In the genomic region with DNA sequence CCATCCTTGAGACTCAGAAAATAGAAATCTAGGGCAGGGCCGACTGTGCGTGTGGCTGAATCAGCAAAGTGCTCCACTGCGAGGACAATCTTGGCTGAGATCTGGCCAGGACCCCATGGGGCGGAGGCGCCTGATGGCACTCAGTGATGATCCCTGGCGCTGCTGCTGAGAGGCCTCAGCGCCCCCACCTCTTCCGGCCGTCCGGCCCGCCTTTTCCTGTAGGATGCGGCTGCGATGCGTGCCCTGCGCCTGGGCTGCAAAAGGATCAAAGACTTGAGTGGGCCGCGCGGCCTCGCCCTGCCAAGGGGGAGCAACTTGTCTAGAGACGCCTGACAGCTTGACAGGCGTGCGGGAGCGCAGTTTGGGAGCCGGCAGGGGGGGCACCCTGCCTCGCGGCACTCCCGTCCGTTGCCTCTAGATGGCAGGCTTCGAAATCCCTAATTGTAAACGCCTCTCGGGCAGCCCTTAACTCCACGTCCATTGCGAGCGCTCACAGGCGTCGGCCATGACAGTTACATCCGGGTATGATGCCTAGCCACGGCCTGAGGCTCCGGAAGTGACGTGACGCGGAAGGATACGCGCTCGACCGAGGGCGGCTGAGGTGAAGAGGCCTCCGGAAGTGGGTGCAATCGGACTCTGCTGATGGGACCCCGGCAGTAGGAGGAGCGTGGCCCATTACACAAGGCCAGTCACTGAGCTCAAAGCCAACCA, we compare ENCODE assay signal across 8 mouse cellular contexts. TPM values are rescaled to one million over a fixed set of nuclear protein-coding genes. Genes with fewer than 3 reads are reported as not detected.
DNase-seq lines count a peak whose midpoint lies in the region; ATAC-seq and TF ChIP-seq lines count a peak whose summit lies in the region.

No protein-coding gene starts in this region.

- peak; percentile 86 for DNase-seq in CD4-positive helper T cell, adult 2 months (ENCODE audit: low read depth, low spot score)
- peak; percentile 77 for DNase-seq in c-Kit-positive CD71-positive TER-119-negative erythroid progenitor cells, embryonic 14.5 days (ENCODE audit: low read depth)
- peak; percentile 95 for DNase-seq in forebrain, embryonic 10.5 days (ENCODE audit: extremely low spot score, low spot score)
- peak; percentile 97 for DNase-seq in kidney, postnatal 0 days (ENCODE audit: low spot score)
- DNase-seq in liver: peak; percentile 87
- peak; percentile 66 to 84 for DNase-seq in monocyte, adult 2 months (ENCODE audit: low read depth in 1 of 2, low spot score in 2 of 2)
- peak; percentile 64 to 82 for DNase-seq in spleen, postnatal 14 days (ENCODE audit: low spot score in 2 of 2)

- peak overlapping the region; percentile 66 for H3K4me3 ChIP-seq in forebrain, embryonic 10.5 days
- H3K4me3 ChIP-seq in heart, embryonic 14.5 days (ENCODE audit: control insufficient read depth in 1 of 2, insufficient read depth in 1 of 2, low read depth in 1 of 2, low read length in 2 of 2): peak overlapping the region; percentile 48 to 65
- peak overlapping the region; percentile 38 for H3K4me3 ChIP-seq in kidney, postnatal 0 days (replicated peaks; ENCODE audit: low read depth, low read length)

- no peaks in the 10 kb centered on the region; the same call in 1 of the 2 replicates for H3K9me3 ChIP-seq in forebrain, embryonic 10.5 days
- peaks cover 7% of the 10 kb centered on the region; the same call in 1 of the 2 replicates for H3K9me3 ChIP-seq in heart, embryonic 14.5 days (ENCODE audit: control insufficient read depth, low read length)
- H3K9me3 ChIP-seq in kidney, postnatal 0 days (replicated peaks; ENCODE audit: low read length): no peaks in the 10 kb centered on the region

- peak; percentile 90 for ATAC-seq in heart, embryonic 14.5 days (ENCODE audit: insufficient number of reproducible peaks, insufficient read depth, low FRiP score, low read depth)
- peak; percentile 98 for ATAC-seq in kidney, postnatal 0 days (replicated peaks; ENCODE audit: low FRiP score, low read depth)

- H3K4me2 ChIP-seq in heart, embryonic 14.5 days (ENCODE audit: low read length): peak overlapping the region; percentile 70
- H3K4me2 ChIP-seq in kidney, postnatal 0 days (ENCODE audit: low read length): peak overlapping the region; percentile 67

- H3K36me3 ChIP-seq in forebrain, embryonic 10.5 days (replicated peaks): no peaks in the 10 kb centered on the region
- H3K36me3 ChIP-seq in heart, embryonic 14.5 days (ENCODE audit: control insufficient read depth, insufficient read depth, low read length): no peaks in the 10 kb centered on the region
- no peaks in the 10 kb centered on the region for H3K36me3 ChIP-seq in kidney, postnatal 0 days (ENCODE audit: insufficient read depth, low read length)

- TF ChIP-seq CTCF in kidney, postnatal 0 days (IDR thresholded peaks at IDR 0.05; ENCODE audit: low read depth): peak; percentile 69

- peak overlapping the region; percentile 54 for H3K9ac ChIP-seq in heart, embryonic 14.5 days (ENCODE audit: low read length)
- H3K9ac ChIP-seq in kidney, postnatal 0 days (ENCODE audit: low read depth, low read length): no peak overlapping the region; the same call in 1 of the 2 replicates

- peak overlapping the region; percentile 90 for H3K27ac ChIP-seq in forebrain, embryonic 10.5 days
- peak overlapping the region; percentile 21 to 64; a peak in 3 of 4 replicates for H3K27ac ChIP-seq in heart, embryonic 14.5 days (replicated peaks in 1 of 2; ENCODE audit: control insufficient read depth in 1 of 2, insufficient read depth in 1 of 2, low read depth in 2 of 2, low read length in 2 of 2)
- peak overlapping the region; percentile 74 for H3K27ac ChIP-seq in kidney, postnatal 0 days

- WGBS in forebrain, embryonic 10.5 days: 2% methylated on average over 51 of the region's 51 CpGs
- 2% methylated on average over 48 of the region's 51 CpGs for WGBS in heart, embryonic 14.5 days
- 2% methylated on average over 51 of the region's 51 CpGs for WGBS in kidney, postnatal 0 days

- peaks cover 77% of the 10 kb centered on the region for H3K27me3 ChIP-seq in forebrain, embryonic 10.5 days (ENCODE audit: poor library complexity, severe bottlenecking)
- H3K27me3 ChIP-seq in heart, embryonic 14.5 days (ENCODE audit: control insufficient read depth, insufficient read depth, low read length): peaks cover 41% of the 10 kb centered on the region
- peaks cover 14% of the 10 kb centered on the region for H3K27me3 ChIP-seq in kidney, postnatal 0 days (ENCODE audit: insufficient read depth, low read length)

- peaks cover 4% of the 10 kb centered on the region; the same call in 1 of the 2 replicates for H3K4me1 ChIP-seq in forebrain, embryonic 10.5 days
- H3K4me1 ChIP-seq in heart, embryonic 14.5 days (ENCODE audit: control insufficient read depth in 2 of 2, insufficient read depth in 2 of 2, low read length in 2 of 2): peaks cover 0 to 4% of the 10 kb centered on the region in 2 experiments; a peak in 1 of 4 replicates
- H3K4me1 ChIP-seq in kidney, postnatal 0 days (replicated peaks; ENCODE audit: insufficient read depth, low read length): no peaks in the 10 kb centered on the region

RNA-seq across cellular contexts. Expression of a gene that starts 21.4 kb away (rescaled TPM):
- polyA plus RNA-seq in forebrain, embryonic 10.5 days (2016; fragmentation: Nextera tagmentation; extraction: Ambion mirVana): 12.0 and 13.6 TPM in 2 replicates
- 8.0 and 9.0 TPM in 2 replicates for polyA plus RNA-seq in heart, embryonic 14.5 days (2014; fragmentation: Nextera tagmentation; extraction: Ambion mirVana)
- polyA plus RNA-seq in kidney, postnatal 0 days (2015; fragmentation: Nextera tagmentation; extraction: Ambion mirVana): 9.3 and 9.6 TPM in 2 replicates

RNA-seq across cellular contexts. Expression of a gene that starts 42.0 kb away (rescaled TPM):
- polyA plus RNA-seq in forebrain, embryonic 10.5 days (2016; fragmentation: Nextera tagmentation; extraction: Ambion mirVana): 37.9 and 39.9 TPM in 2 replicates
- polyA plus RNA-seq in heart, embryonic 14.5 days (2014; fragmentation: Nextera tagmentation; extraction: Ambion mirVana): 5.4 and 5.7 TPM in 2 replicates
- polyA plus RNA-seq in kidney, postnatal 0 days (2015; fragmentation: Nextera tagmentation; extraction: Ambion mirVana): 8.8 and 9.0 TPM in 2 replicates

Comparison
In these comparisons a context has a peak if more than half of its experiments do, and no peak if none do; other contexts are left out.
1. Peak in every context shown above with its lines: DNase-seq, ATAC-seq, H3K4me3 ChIP-seq and H3K27ac ChIP-seq.